Mouse (Mus musculus): ENCODE measurements around the gene Ovol2.
"Not testable (repeated sequence)": the region's sequence is repeated elsewhere in the genome, so short reads cannot be mapped to it uniquely, and the experiment has no call there.

Gene Ovol2

DNA sequence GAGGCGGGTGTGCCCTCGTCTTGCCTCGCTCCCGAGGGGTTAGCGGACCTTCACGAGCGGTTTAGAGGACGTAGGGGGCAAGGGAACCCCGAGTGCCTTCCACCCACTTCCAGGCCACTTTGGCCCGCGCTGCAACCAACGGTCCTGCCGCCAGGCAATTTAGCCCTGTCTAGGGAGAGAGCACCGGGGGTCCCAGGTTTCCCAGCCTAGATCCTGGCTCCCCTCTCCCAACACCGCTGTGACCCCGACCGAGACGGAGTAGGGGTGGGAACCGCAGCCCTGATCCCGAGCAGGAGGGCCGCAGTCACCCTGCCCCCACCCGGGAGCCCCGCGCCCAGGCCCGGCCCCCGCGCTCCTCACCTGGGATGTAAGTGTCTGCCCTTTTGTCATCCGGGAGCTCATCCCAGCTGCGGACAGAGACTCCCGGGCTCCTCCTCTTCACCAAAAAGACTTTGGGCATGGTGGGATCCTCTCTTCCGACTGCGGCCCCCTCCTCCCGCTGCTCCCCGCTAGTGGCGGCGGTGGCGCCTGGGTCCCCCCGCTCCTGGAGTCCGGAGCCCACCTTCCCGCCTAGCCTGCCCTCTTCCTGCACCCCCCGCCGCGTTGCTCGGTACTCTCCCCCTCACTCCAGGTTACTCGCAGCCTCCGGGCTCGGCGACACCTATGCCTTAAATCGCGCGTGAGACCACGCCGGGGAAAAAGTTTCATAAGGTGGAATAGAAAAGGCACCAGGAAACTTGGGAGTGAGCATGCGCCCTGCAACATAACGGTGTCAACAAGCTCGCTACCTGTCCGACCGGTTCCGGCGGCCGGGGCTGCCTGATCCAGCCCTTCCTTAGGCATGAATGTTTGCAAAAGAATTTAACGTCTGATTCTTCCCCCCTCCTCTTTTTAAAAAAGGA, at the start of gene Ovol2:
Gene Ovol2, minus strand, starts transcription at position 746 of the 902 bp plus-strand sequence.
- peak; percentile 22 for DNase-seq (ENCODE audit: low read depth, low spot score)

DNA sequence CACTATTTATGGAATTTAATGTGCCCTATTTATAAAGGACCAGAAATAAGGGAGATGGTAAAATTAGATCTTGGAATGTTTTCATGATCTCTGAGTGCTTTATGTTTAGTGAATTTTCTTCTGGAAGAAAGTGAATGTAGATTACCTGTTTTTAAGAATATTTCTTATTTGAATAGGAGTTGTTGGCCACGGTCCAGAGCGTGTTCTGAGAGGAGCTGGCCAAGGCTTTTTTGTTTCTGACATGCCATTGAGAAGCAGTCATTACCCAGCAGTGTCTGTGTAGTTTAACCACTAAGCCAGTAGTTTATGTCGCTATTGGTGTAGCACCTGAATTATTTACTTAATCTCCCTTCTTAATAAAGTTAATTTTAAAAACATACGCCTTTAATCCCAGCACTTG, 49.8 kb upstream of the Ovol2 start:
- no peak for DNase-seq (ENCODE audit: low read depth, low spot score)

GRCm38 (mm10) chr2:144381293-144381692, 49.3 kb upstream of the Ovol2 start:
- DNase-seq (ENCODE audit: low read depth, low spot score): no peak

GRCm38 (mm10) chr2:144375063-144375703, 43.2 kb upstream of the Ovol2 start:
- no peak for DNase-seq (ENCODE audit: low read depth, low spot score)

DNA sequence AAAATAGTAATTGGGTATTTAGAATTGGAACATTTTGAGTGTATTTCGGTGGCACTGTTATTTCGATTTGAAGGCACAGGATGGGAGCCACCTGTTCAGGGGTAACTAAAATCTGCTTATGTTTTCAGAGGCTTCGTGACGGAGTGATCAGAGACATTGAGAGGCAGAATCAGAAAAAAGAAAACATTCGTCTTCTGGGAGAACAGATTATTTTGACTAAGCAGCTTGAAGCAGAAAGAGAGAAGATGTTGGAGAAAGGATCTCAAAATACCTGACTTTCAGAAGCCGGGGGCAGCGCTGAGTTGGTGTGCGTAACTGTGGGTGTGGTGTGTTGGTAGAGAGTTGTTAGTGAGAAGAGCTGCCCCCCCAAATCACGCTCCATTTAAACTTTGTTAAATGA, 41.1 kb upstream of the Ovol2 start:
- no peak for DNase-seq (ENCODE audit: low read depth, low spot score)

DNA sequence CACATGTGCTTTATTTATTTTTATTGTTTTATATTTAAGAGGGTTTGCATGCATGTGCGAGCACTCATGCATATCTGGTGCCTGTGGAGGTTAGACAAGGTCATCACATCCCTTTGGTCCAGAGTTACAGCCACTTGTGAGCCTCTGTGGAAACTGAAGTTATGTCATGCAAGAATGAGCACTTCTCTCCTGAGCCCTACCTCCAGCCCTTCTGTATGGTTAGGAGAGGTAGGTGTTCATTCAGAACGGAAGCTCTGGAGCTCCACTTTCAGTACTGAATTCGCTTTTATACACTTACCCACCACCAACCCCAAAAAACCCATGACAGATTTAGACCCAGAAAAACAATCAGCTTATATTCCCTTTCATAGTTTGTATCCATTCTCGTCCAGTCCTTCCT, 39.6 kb upstream of the Ovol2 start:
- no peak for DNase-seq (ENCODE audit: low read depth, low spot score)

DNA sequence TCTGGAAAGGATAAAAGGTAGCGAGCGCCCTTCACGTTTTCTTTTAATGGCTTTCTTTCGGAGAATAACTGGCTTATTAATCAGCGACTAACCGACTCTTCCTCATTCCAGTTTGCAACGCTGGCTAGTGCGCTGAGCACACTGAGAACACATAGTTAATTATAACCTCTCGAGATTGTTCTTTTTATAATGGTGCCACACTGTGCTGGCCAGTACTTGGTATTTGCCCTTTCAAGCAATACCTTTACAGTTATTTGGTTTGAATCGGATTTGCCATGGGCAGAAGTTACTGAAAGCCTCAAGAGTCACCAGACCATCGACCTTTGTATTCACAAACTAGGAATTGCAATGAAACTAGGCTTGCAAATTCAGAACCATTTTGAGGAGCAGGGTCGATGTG, 37.6 kb upstream of the Ovol2 start:
- DNase-seq (ENCODE audit: low read depth, low spot score): no peak

DNA sequence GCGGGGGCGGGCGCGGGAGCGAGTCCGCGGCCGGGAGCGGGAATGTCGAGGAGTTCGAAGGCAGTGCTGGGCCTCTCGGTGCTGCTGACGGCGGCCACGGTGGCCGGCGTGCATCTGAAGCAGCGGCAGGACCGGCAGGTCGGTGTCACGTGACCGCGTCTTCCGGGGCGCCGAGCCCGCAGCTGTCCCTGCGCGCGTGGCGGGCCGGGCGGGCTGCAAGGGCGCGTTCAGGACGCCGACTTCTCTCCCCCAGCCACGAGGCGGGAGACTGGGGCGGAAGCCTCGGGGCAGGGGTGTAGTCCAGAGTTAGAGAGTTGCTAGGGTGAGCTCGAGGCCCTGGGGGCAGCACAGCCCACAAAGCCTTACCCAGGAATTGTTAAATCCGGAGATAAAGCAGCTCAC, 37.1 kb upstream of the Ovol2 start:
- peak; percentile 66 for DNase-seq (ENCODE audit: low read depth, low spot score)

- peak; percentile 94 for DNase-seq (ENCODE audit: low read depth, low spot score)
Measured at GRCm38 (mm10) chr2:144368400-144369019, 36.6 kb upstream of the Ovol2 start, which contains the start of the genes Kat14 and Pet117. Gene Kat14 (plus strand): TSS chr2:144368983. Gene Pet117 (plus strand): TSS chr2:144368996.

- DNase-seq (ENCODE audit: low read depth, low spot score): no peak
Measured at GRCm38 (mm10) chr2:144352843-144353242, 20.9 kb upstream of the Ovol2 start.

DNA sequence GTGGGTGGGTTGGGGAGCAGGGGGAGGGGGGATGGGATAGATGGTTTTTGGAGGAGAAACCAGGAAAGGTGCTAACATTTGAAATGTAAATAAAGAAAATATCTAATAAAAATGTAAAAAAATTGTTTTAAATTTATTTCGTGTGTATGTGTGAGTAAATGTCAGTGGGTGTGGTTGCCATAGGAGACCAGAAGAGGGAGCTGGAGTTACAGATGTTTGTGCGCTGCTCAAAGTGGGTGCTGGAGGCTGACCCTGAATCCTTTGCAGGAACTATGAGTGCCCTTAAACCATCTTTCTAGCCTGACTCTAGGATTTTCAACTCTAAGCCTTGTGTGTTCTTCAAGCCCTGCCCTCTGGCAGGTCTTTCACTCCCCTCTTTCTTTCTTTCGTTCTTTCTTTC, 16.6 kb upstream of the Ovol2 start:
- DNase-seq (ENCODE audit: low read depth, low spot score): no peak

DNA sequence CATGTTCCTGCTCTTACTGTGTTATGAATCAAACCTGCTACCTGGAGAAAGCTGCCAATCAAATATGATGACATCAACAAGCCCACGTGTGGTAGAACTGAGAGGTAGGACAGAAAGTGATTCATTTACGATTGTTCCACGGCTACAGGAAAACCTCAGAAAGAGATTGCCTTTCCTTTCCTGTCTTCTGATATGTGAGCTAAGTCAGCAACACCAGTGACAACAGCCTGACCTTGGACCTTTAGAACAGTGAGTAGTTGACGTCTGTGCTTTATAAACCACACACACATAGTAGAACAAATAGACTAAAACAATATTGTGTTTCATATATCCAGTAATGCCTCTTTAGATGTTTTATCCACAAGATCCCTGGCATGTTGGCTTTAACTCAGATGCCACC, 11.2 kb upstream of the Ovol2 start:
- DNase-seq (ENCODE audit: low read depth, low spot score): no peak

DNA sequence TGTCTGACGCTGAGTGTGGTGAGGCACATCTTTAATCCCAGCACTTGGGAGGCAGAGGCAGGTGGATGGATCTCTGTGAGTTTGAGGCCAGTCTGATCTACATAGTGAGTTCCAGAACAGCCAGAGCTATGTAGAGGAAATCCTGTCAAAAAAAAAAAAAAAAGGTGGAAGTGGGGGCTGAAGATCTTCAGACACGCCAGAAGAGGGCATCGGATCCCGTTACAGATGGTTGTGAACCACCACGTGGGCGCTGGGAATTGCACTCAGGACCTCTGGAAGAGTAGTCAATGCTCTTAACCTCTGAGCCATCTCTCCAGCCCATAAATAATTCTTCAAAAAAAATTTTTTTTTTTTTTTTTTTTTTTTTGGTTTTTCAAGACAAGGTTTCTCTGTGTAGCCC, 6.2 kb upstream of the Ovol2 start:
- DNase-seq (ENCODE audit: low read depth, low spot score): not testable (repeated sequence)

GRCm38 (mm10) chr2:144337701-144338100, 5.8 kb upstream of the Ovol2 start:
- no peak for DNase-seq (ENCODE audit: low read depth, low spot score)

GRCm38 (mm10) chr2:144337230-144337629, 5.3 kb upstream of the Ovol2 start:
- DNase-seq (ENCODE audit: low read depth, low spot score): no peak

GRCm38 (mm10) chr2:144333138-144333842, 1.3 kb upstream of the Ovol2 start:
- peak; percentile 37 for DNase-seq (ENCODE audit: low read depth, low spot score)

DNA sequence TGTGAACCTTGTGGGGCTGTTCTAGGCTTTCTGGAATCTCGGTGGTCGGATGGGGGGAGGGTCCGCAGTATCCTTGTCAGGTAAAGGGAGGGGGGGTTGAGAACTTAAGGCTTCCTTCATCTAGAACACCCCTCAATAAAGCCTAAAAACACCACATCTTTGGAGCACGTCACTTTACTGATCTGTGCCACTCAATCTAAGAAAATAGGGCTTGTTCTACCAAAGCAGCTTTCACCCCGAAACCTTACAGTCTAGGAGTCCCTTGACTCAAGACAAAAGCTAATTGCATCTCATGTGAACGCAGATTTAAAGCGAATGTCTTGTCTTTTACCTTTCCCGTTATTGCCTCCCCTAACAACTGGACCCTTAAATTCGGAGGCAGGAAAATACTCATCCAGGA, 540 bp upstream of the Ovol2 start:
- DNase-seq (ENCODE audit: low read depth, low spot score): peak; percentile 13

DNA sequence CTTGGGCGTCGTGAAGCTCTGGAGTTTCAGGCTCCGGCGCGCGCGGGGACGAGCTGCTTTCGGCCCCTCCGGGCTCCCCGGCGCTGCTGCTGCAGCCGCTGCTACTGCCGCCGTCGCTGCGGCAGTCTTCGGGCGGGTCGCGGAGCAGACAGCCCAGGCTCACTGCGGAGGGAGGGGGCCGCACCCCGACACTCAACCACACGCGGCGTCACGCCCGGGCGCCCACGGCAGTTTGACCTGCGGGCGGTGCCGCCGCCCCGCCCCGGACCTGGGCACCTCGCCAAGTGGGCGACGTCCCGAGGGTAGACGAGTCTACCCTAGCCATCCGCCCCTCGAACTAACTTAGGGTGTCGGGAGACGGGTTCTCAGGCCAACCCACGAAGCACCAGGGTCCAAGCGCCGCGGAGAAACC, 980 bp downstream of the Ovol2 start:
- peak; percentile 20 for DNase-seq (ENCODE audit: low read depth, low spot score)

DNA sequence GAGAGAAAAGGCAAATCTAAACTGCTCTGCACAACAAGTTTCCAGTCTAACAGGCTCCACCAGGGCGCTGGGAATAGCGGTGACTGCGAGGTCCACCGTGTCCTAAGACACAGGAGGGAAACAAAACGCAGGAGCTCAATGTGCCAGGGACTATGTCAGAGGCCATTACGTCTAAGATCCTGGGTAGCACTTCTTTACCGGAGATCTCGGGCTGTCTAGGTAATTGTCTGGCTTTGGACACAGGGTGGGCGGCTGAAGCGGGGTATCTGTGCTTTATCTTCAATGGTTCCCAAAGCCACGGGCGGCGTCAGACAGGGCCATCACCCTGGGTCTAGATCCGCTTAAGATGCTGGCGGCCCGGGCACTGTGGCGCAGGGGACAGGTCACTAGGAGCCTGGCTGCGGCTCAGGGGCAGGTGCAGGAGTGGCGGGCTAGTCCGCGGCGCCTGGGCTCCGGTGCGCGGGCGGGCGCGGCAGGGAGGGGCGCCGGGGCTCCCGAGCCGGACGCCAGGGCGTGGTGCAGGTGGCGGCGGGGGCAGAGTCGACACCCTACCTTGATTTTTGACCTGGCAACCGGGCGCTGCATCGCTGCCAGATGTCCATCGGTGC, 1.5 kb downstream of the Ovol2 start:
- peak; percentile 21 for DNase-seq (ENCODE audit: low read depth, low spot score)

GRCm38 (mm10) chr2:144329937-144330336, 2.0 kb downstream of the Ovol2 start:
- DNase-seq (ENCODE audit: low read depth, low spot score): no peak

DNA sequence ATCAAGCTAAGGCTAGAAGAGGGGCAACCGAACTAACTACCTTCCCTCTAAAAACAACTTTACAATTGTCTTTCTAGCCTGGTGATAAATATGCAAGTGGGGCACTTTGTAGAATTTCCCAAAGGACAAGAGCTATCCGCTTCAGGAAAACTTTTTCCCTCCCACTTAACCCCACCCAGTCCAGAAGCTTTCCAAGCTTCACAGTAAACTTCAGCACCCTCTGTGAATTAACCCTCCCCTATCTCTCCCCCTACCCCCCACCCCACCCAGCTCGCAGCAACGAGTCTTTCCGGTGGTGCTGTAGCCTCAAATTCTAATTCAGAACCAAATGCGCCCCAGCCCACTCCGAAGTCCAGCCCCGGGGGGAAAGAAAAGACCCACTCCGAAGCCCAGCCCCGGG, 2.5 kb downstream of the Ovol2 start:
- DNase-seq (ENCODE audit: low read depth, low spot score): no peak

Data from mesoderm, embryonic 11.5 days (tissue).